Comparison of ENCODE assay signal across 9 mouse cellular contexts in the genomic region with DNA sequence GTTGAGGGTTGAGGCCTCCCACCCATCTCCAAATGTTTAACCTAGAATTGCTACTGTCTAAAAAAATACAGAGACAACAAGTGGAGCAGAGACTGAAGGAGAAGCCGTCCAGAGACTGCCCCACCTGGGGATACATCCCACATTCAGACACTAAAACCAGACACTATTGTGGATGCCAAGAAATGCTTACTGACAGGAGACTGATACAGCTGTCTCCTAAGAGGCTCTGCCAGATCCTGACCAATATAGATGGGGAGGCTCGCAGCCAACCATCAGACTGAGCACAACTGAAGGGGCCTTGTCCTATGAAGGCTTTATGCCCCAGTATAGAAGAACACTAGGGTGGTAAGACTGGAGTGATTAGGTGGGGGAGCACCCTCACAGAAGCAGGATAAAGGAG.
"Had no signal": no experiment of that assay in that cellular context is flagged by ENCODE, and none has a peak within 500 bp of the region (broad histone marks: within the 10 kb centered on the region; RNA-seq: fewer than 3 reads in every experiment).

No protein-coding gene starts in this region.

- DNase-seq: kidney, adult 11 months; kidney, adult 8-10 months; kidney, postnatal 10 days; kidney, postnatal 36 days; layer of hippocampus, postnatal 36 days; liver, postnatal 0 days; lung, embryonic 14.5 days; spleen, adult 18-20 months; thymus, postnatal 25 days had no signal
